Mouse (Mus musculus) CH12.LX (cell line): ENCODE measurements around the gene Lama5. TPM values are rescaled to one million over a fixed set of nuclear protein-coding genes. Genes with fewer than 3 reads are reported as not detected.

Experiments
- DNase-seq: peaks from one replicate; pipeline ENCODE4 v3.0.0-alpha.2; 2013; ENCODE audit errors: extremely low read depth
- H3K27ac ChIP-seq: 2 replicates; pipeline ENCODE4 v1.5.1; 2012; ENCODE audit warnings: low read depth, mild to moderate bottlenecking, control low read depth, moderate library complexity; ENCODE audit not compliant: insufficient read depth
- H3K27me3 ChIP-seq: replicated peaks from 2 replicates; pipeline ENCODE3; 2012; ENCODE audit warnings: inconsistent platforms
- H3K36me3 ChIP-seq, 2 experiments: replicated peaks in 1 of 2; 2 replicates each; pipeline versions ENCODE3 to v1.6.1; 2012; ENCODE audit warnings: inconsistent platforms in 1 of 2, low read length in 1 of 2, mild to moderate bottlenecking in 1 of 2, mixed read lengths in 1 of 2, moderate library complexity in 1 of 2; ENCODE audit not compliant: control insufficient read depth in 1 of 2, insufficient read depth in 1 of 2
- H3K4me1 ChIP-seq, 2 experiments: 2 replicates each; pipeline ENCODE4 v1.6.1; 2012; ENCODE audit warnings: inconsistent platforms in 1 of 2, moderate library complexity in 1 of 2; ENCODE audit not compliant: insufficient read depth in 2 of 2, control insufficient read depth in 1 of 2
- H3K4me2 ChIP-seq: 2 replicates; pipeline ENCODE4 v1.6.1; 2012; ENCODE audit warnings: low read depth, mild to moderate bottlenecking, control low read depth; ENCODE audit not compliant: poor library complexity, insufficient read depth, severe bottlenecking
- H3K4me3 ChIP-seq, 3 experiments: fragments of 150-350 bp in 1 of 3; sonication (generic) in 1 of 3; replicated peaks in 1 of 3; 2 replicates each; pipeline versions ENCODE3 to v1.5.1; 2011 to 2012; ENCODE audit warnings: low read depth in 2 of 3, low read length in 2 of 3, mild to moderate bottlenecking in 2 of 3, moderate library complexity in 2 of 3, control low read depth in 1 of 3, improper control_type of control experiment in 1 of 3, inconsistent platforms in 1 of 3, mixed read lengths in 1 of 3; ENCODE audit not compliant: poor library complexity in 1 of 3
- H3K79me2 ChIP-seq: replicated peaks from 2 replicates; pipeline ENCODE4 v1.6.1; 2012; ENCODE audit warnings: mild to moderate bottlenecking, moderate library complexity; ENCODE audit not compliant: control insufficient read depth, poor library complexity, insufficient read depth, severe bottlenecking; ENCODE audit errors: extremely low read depth
- H3K9ac ChIP-seq: 2 replicates; pipeline ENCODE4 v1.6.1; 2012; ENCODE audit warnings: low read depth, mild to moderate bottlenecking, control low read depth, moderate library complexity; ENCODE audit not compliant: insufficient read depth
- H3K9me3 ChIP-seq: replicated peaks from 2 replicates; pipeline ENCODE3; 2012; ENCODE audit warnings: low read length, inconsistent platforms, mixed read lengths
- CHD1 ChIP-seq: IDR thresholded peaks from 2 replicates; pipeline ENCODE4 v1.6.1; 2012; ENCODE audit warnings: low read depth, low read length, improper control_type of control experiment, inconsistent platforms
- CTCF ChIP-seq, 2 experiments: IDR thresholded peaks in 1 of 2; conservative IDR thresholded peaks in 1 of 2; 2 replicates each; pipeline ENCODE4 v1.5.1; 2011 to 2012; ENCODE audit warnings: low read depth in 2 of 2, low read length in 2 of 2, improper control_type of control experiment in 1 of 2, inconsistent platforms in 1 of 2, mild to moderate bottlenecking in 1 of 2, moderate library complexity in 1 of 2
- EP300 ChIP-seq: IDR thresholded peaks from 2 replicates; pipeline ENCODE4 v1.6.1; 2011; ENCODE audit warnings: low read length, improper control_type of control experiment
- ETS1 ChIP-seq: conservative IDR thresholded peaks from 2 replicates; pipeline ENCODE4 v1.6.1; 2012; ENCODE audit warnings: low read depth, mild to moderate bottlenecking, inconsistent platforms, low read length, improper control_type of control experiment, moderate library complexity
- GABPA ChIP-seq: IDR thresholded peaks from 2 replicates; pipeline ENCODE4 v1.6.1; 2012; ENCODE audit warnings: low read depth, low read length, improper control_type of control experiment, inconsistent platforms; ENCODE audit not compliant: insufficient replicate concordance
- HCFC1 ChIP-seq: IDR thresholded peaks from 2 replicates; pipeline ENCODE4 v1.6.1; 2012; ENCODE audit warnings: low read depth, mild to moderate bottlenecking, inconsistent platforms, low read length, improper control_type of control experiment
- JUND ChIP-seq: conservative IDR thresholded peaks from 2 replicates; pipeline ENCODE4 v1.6.1; 2011; ENCODE audit warnings: low read depth, low read length, improper control_type of control experiment
- KAT2A ChIP-seq: IDR thresholded peaks from 2 replicates; pipeline ENCODE4 v1.6.1; 2012; ENCODE audit warnings: low read length, improper control_type of control experiment, inconsistent platforms; ENCODE audit not compliant: insufficient replicate concordance
- MAFK ChIP-seq: IDR thresholded peaks from 2 replicates; pipeline ENCODE4 v1.6.1; 2011; ENCODE audit warnings: low read length, improper control_type of control experiment; ENCODE audit not compliant: insufficient replicate concordance
- NELFE ChIP-seq: IDR thresholded peaks from 2 replicates; pipeline ENCODE4 v1.6.1; 2011; ENCODE audit warnings: low read depth, low read length, improper control_type of control experiment
- PAX5 ChIP-seq: IDR thresholded peaks from 2 replicates; pipeline ENCODE4 v1.6.1; 2012; ENCODE audit warnings: low read length, inconsistent platforms, mixed read lengths
- RAD21 ChIP-seq: IDR thresholded peaks from 2 replicates; pipeline ENCODE4 v1.6.1; 2011; ENCODE audit warnings: low read depth, mild to moderate bottlenecking, low read length, improper control_type of control experiment, moderate library complexity
- RCOR1 ChIP-seq: conservative IDR thresholded peaks from 2 replicates; pipeline ENCODE4 v1.6.1; 2012; ENCODE audit warnings: low read depth, mild to moderate bottlenecking, inconsistent platforms, low read length, improper control_type of control experiment
- SIN3A ChIP-seq: IDR thresholded peaks from 2 replicates; pipeline ENCODE4 v1.6.1; 2012; ENCODE audit warnings: low read length, improper control_type of control experiment, inconsistent platforms
- SMC3 ChIP-seq: IDR thresholded peaks from 2 replicates; pipeline ENCODE4 v1.6.1; 2011; ENCODE audit warnings: low read depth, low read length, improper control_type of control experiment
- TBP ChIP-seq: conservative IDR thresholded peaks from 2 replicates; pipeline ENCODE4 v1.6.1; 2011; ENCODE audit warnings: low read depth, low read length, improper control_type of control experiment
- TCF12 ChIP-seq: IDR thresholded peaks from 2 replicates; pipeline ENCODE4 v1.6.1; 2014; ENCODE audit warnings: low read depth, mild to moderate bottlenecking, inconsistent platforms, low read length, improper control_type of control experiment
- USF1 ChIP-seq: IDR thresholded peaks from 2 replicates; pipeline ENCODE4 v1.6.1; 2014; ENCODE audit warnings: low read depth, mild to moderate bottlenecking, inconsistent platforms, low read length, improper control_type of control experiment
- ZC3H11A ChIP-seq: IDR thresholded peaks from 2 replicates; pipeline ENCODE4 v1.6.1; 2012; ENCODE audit warnings: low read depth, mild to moderate bottlenecking, inconsistent platforms, low read length, improper control_type of control experiment
- ZKSCAN1 ChIP-seq: IDR thresholded peaks from 2 replicates; pipeline ENCODE4 v1.6.1; 2012; ENCODE audit warnings: low read depth, inconsistent platforms, low read length, improper control_type of control experiment, borderline replicate concordance
- ZMIZ1 ChIP-seq: IDR thresholded peaks from 2 replicates; pipeline ENCODE4 v1.6.1; 2012; ENCODE audit warnings: low read depth, mild to moderate bottlenecking, inconsistent platforms, low read length, improper control_type of control experiment
- dilution Hi-C: fragments of 300-500 bp; cut with MboI; formaldehyde crosslinking; loops from 2 replicates; pipeline ENCODE4 v1.14.3; 2020; ENCODE audit warnings: low sequenced_read_pairs; ENCODE audit not compliant: extremely low pct_unique_long_range_greater_than_20kb, extremely low pct_ligation_motif_present
- in situ Hi-C: fragments of 300-500 bp; cut with MboI; formaldehyde crosslinking; loops from 3 replicates; pipeline ENCODE4 v1.14.3; 2019; ENCODE audit warnings: low sequenced_read_pairs, low pct_ligation_motif_present, low pct_unique_long_range_greater_than_20kb, mixed read lengths
- polyA plus RNA-seq: library from polyadenylated mRNA; unstranded; fragments of >175 nt; gene quantifications from 2 replicates; pipeline ENCODE4 v1.2.1, GENCODE M21; 2012; ENCODE audit warnings: low read depth; ENCODE audit not compliant: insufficient read length
- total RNA-seq, 2 experiments: library from RNA; depleted of rRNA; stranded (reverse); fragments of 300-350 nt in 1 of 2; fragments of >200 nt in 1 of 2; gene quantifications; 2 replicates each; pipeline ENCODE4 v1.2.3; 2012 to 2014

The Lama5 gene
- total and polyA plus RNA-seq, 3 experiments, result 0.20 to 0.85 (median 0.67) TPM

GRCm38 (mm10) chr2:180251838-180252237, 26.2 kb upstream of the Lama5 start:
- in situ Hi-C loops (loop anchor here (5.0 to 10.0 kb wide), 2 partner anchors 70 to 337 kb away; no protein-coding TSS in a partner anchor), dilution Hi-C loops (no loop called here)
- no peaks in the 10 kb centered on the region for H3K79me2 ChIP-seq
- no peaks in the 10 kb centered on the region for H3K27me3 ChIP-seq
- peaks cover 0 to 7% of the 10 kb centered on the region in 2 experiments for H3K36me3 ChIP-seq
- no peak overlapping the region for H3K9ac ChIP-seq
- TF ChIP-seq MAFK, result no peak
- no peak for TF ChIP-seq KAT2A
- TF ChIP-seq RCOR1, result no peak
- no peak for TF ChIP-seq PAX5
- no peak for TF ChIP-seq EP300
- no peak for TF ChIP-seq CTCF (conservative IDR thresholded peaks at IDR 0.05 in 1 of 2, IDR thresholded peaks at IDR 0.05 in 1 of 2; ENCODE audit: low read depth in 2 of 2, low read length in 2 of 2)
- TF ChIP-seq CHD1, result no peak
- no peak for TF ChIP-seq ZKSCAN1
- no peak for TF ChIP-seq TCF12
- no peak for TF ChIP-seq USF1
- no peak for TF ChIP-seq JUND
- TF ChIP-seq ZMIZ1, result no peak
- TF ChIP-seq SIN3A, result no peak
- TF ChIP-seq TBP, result no peak
- TF ChIP-seq ETS1, result no peak
- peaks cover 0 to 9% of the 10 kb centered on the region in 2 experiments; a peak in 3 of 4 replicates for H3K4me1 ChIP-seq
- no peak overlapping the region for H3K4me3 ChIP-seq
- no peak overlapping the region for H3K27ac ChIP-seq
- H3K9me3 ChIP-seq, result no peaks in the 10 kb centered on the region
- H3K4me2 ChIP-seq, result no peak overlapping the region
- DNase-seq, result no peak

DNA sequence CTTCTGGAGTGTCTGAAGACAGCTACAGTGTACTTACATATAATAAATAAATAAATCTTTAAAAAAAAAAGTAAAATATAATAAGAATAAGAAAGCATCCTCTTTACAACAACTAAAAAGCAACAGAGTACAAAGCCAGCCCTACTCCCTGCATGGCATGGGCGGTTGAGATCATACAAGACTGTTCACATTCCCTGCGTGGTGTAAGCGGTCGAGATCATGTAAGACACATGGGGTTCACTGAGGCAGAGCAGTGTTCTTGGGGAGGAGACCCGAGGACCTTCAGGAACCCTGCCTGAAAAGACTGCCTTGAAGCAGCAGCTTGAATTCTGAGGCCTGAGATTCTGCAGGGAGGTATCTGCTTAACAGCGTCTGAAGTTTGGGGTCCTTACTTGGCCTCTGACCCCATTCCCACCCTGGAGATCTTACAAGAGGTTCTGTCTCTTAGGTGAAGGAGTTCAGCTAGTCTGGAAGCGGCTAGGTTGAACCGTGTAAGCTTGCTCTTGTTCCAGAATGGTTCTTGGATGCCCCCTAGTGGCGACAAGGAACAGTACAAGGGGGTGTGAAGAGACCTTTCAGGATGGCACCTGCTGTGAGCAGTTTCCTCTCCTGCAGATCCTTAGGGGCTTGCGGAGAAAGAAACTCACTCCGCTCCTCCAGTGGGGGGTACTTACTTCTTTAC, 25.4 kb upstream of the Lama5 start:
- H3K79me2 ChIP-seq, result no peaks in the 10 kb centered on the region
- peaks cover 0 to 7% of the 10 kb centered on the region in 2 experiments for H3K36me3 ChIP-seq
- H3K27me3 ChIP-seq, result no peaks in the 10 kb centered on the region
- no peak overlapping the region for H3K4me3 ChIP-seq
- no peak overlapping the region for H3K4me2 ChIP-seq
- in situ Hi-C loops, result loop anchor here (5.0 to 10.0 kb wide), 2 partner anchors 69 to 336 kb away; no protein-coding TSS in a partner anchor
- TF ChIP-seq ZMIZ1, result no peak
- no peak for TF ChIP-seq NELFE
- no peak for TF ChIP-seq HCFC1
- TF ChIP-seq ZC3H11A, result peak; percentile 35; the same call in 1 of the 2 replicates
- TF ChIP-seq RAD21, result peak; percentile 97
- peak; percentile 96 for TF ChIP-seq CTCF (conservative IDR thresholded peaks at IDR 0.05 in 1 of 2, IDR thresholded peaks at IDR 0.05 in 1 of 2; ENCODE audit: low read depth in 2 of 2, low read length in 2 of 2)
- TF ChIP-seq SMC3, result peak; percentile 89
- no peak for TF ChIP-seq EP300
- no peak for TF ChIP-seq ETS1
- TF ChIP-seq GABPA, result no peak
- TF ChIP-seq, all 38 proteins: peak for 4
- peaks cover 0 to 9% of the 10 kb centered on the region in 2 experiments; a peak in 2 of 4 replicates for H3K4me1 ChIP-seq
- H3K9me3 ChIP-seq, result no peaks in the 10 kb centered on the region
- H3K9ac ChIP-seq, result no peak overlapping the region
- DNase-seq, result peak; percentile 88
- no peak overlapping the region for H3K27ac ChIP-seq
- dilution Hi-C loops, result no loop called here
